Mouse (Mus musculus) left cerebral cortex, postnatal 14 days (tissue): ENCODE measurements around the gene Enox1. TPM values are rescaled to one million over a fixed set of nuclear protein-coding genes. Genes with fewer than 3 reads are reported as not detected.
A peak's percentile ranks its signal among the peaks of the same experiment; 100 is the strongest.

Experiments
- DNase-seq, 2 experiments: peaks; one replicate each; pipeline ENCODE4 v3.0.0; 2021 to 2022; ENCODE audit warnings: low spot score in 2 of 2, mixed read lengths in 1 of 2
- intact Hi-C: fragments of 180-260 bp; cut with DNase I; formaldehyde crosslinking; loops from one replicate; pipeline ENCODE4 v1.15.1; 2025
- total RNA-seq, 2 experiments: library from RNA; stranded (reverse); gene quantifications; 2 replicates each; pipeline ENCODE4 v1.2.3; 2021

Enox1 gene
- total RNA-seq, 2 experiments from 2014 or later, result 50.6 to 51.7 TPM

DNA sequence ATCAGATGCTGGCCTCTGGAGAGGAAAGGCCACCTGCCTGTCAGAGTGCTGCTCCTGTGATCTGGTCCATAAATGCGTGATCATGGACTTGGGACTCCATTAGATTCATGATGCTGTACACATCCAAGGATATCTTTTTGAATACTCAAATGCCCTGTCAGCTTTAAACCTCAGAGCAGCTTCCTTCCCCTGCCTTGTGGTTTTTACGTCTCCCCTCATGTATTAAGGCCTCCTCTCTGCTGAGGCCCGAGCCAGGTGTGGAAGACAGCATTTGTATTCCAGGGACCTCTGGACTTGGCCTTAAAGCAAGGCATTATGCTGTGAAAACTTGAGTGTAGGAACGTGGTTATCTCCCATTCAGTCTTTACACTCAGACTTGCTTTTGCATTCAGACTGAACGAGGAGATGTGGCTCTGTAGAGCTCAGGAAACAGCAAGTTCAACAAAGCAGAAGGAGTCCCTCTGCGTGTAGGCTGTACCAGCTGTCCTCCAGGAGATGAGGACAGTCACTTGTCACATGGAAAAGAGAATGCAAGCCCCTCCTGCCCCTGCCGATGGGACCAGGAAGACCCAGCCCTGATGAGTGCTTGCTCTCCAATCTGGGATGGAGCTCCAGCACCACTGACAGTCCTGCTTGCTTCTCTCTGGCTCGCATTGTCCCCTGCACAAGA is 252.8 kb downstream of the Enox1 start:
- DNase-seq, result no peak
- intact Hi-C loops, result no loop called here

DNA sequence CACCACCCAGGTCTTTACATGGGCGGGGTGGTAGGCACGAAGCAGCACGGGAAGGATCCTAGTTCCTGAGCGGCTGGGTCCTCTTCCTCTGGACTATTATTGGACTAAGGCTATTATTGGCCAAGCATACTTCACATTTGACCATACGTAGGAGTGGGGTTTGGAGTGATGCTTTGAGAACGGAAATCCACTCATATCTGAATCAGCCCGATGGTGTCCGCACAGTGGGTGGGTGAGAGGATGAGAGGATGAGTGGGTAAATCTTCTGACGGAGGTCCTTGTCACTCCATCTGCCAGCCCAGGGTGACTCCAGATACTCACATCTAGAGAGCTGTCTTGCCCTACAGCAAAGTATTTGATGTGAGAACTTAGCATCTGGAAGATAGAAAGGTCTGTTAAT is 253.8 kb downstream of the Enox1 start:
- intact Hi-C loops, result no loop called here
- DNase-seq, result no peak

DNA sequence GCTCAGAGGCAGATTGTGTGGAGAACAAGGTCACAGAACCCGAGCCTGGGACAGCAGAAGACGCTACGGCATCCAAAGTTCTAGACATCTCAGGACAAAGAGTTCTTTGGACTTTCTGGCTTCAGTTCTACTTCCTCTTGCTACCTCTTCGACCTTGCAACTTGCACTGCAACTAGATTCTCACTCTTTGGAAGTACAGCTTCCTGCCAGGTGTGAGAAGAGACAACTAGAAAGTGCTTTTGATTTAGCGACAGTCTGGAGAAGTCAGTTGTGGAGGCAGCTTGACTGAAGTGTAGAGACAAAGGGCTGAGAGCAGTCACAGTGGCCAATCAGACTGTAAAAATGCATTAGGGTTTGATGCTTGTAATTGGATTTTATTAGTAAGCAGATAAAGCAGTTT is 256.5 kb downstream of the Enox1 start:
- intact Hi-C loops, result no loop called here

DNA sequence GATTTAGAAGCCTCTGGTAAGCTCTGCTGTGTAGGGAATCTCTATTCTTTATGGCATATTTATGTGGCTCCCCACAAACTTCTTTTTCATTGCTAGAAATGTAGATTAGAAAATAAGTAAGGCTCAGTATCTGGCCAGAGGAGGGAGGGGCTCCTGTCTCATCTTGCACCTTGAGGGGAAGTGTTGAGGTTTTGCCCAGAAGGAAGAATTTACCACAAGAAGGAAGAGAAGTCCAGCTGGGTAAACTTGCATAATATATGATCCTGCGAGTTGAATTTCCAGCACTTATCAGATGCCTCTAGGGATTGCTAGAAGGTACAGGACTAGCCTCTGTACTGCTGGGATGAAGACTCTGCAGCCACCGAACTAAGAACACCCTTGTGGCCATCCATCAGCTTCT is 259.8 kb downstream of the Enox1 start:
- intact Hi-C loops, result no loop called here
- no peak for DNase-seq

More for the DNA sequence above, 256.5 kb downstream of the Enox1 start:
- no peak for DNase-seq

DNA sequence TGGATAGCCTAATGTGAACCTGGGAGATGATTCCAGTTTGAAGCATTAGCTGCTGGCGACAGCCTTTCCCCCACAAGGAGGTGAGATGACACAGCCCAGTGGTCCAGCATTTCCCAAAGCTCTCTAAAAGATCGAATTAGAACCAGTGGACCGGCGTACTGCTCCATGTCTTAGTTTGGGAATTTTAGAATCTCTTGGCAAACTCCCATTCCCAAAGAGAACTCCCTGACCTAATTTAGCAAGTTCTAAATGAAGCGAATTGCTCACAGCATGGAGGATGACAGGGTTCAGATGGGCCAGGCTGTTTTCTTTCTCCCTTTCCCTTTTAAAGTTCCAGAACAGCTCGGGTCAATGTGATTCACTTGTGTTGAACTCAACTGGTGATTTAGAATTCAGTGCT is 264.5 kb downstream of the Enox1 start:
- no peak for DNase-seq
- intact Hi-C loops, result no loop called here

DNA sequence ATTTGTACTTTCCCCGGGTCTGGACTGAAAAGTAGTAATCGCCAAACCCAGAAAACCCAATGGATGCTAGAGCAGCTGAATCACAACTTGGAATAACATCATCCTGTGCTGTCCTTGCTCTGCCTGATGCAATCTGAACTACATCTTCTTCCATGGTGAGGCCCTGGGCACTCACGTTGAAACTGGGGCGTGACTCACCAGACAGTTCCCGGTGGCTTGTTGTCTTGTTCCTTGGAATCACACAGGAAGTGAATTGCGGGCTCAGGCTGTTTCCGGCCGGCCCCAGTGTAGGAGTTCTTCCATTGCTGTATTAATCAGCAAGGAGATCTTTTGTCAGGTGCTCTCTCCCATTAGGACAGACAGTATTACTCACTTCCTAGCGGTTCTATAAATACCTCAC is 266.6 kb downstream of the Enox1 start:
- DNase-seq, result no peak
- intact Hi-C loops, result no loop called here

DNA sequence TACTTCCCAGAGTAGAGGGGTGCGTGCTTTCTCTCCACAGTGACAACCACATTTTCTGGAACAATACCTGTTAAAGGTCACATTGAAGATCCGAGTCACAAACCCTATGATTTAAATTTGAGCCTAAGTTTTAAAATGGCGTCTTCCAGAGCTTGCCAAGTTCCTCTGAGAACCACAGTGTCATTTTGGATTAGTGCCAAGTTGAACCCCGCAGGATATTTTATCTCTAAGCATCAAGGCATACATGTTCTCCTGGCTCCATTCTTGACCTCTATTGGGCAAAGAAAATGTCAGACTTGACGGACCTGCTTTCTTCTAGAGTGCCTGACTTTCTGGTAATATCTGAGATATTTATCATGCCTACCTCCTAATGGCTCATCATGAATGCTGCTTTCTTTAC is 282.9 kb downstream of the Enox1 start:
- intact Hi-C loops, result no loop called here

DNA sequence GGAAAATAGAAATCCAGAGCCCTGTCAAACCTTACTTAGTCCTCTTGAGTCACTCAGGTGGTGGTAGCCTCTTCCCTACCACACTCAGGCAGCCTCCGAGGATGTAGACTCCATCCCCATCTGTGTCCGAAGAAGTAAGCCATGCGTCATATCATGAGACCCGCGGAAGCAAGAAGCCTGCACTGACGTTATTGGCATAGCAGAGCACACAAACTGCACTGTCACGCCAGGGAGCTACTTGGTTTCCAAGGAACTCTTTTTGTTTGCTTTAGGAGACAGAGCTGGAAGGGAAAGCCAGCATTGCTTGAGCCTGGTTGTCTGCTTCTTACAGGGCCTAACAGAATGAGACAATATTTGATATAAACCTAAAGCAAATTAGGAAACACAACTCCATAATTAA is 284.2 kb downstream of the Enox1 start:
- intact Hi-C loops, result no loop called here
- DNase-seq, result peak in 1 of 2 experiments; percentile 34

More for the DNA sequence above, 282.9 kb downstream of the Enox1 start:
- DNase-seq, result no peak

DNA sequence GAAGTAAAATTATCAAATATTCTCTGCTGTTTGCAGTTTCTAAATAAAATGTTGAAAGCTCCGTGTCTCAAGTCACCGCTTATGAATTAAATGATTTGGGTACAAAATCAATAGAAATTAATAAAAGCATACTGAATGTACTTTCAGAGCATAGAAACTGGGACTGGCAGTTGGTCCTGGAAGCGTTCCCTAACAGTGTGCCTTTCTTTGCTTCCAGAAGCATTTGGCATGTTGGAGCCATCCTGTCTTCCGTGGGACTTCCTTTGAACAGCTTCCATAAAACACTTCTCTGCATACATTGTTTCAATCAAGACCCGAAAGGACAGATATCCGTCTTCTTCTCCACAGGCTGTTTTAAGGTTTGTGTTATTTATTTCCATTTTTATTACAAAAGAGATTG is 285.0 kb downstream of the Enox1 start:
- intact Hi-C loops, result no loop called here
- no peak for DNase-seq

DNA sequence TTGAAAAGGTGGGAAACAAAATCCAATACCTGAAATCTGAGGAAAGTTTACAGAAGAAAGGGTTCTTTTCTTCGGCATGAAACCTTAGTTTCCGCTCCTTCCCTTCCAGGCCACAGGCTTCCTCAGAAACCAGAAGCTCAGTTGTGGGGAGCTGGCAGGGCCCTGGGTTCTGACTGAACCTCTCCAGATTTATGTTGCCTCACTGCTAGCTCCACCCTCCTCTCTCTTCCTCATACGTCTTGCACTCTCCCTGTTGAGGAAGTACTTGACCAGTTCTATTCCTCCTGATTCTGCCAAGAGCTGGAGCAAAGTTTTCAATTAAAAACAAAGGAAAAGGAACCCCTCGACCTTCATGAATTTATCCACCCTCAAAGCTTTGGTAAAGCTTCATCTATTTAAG is 291.4 kb downstream of the Enox1 start:
- no peak for DNase-seq
- intact Hi-C loops, result no loop called here

DNA sequence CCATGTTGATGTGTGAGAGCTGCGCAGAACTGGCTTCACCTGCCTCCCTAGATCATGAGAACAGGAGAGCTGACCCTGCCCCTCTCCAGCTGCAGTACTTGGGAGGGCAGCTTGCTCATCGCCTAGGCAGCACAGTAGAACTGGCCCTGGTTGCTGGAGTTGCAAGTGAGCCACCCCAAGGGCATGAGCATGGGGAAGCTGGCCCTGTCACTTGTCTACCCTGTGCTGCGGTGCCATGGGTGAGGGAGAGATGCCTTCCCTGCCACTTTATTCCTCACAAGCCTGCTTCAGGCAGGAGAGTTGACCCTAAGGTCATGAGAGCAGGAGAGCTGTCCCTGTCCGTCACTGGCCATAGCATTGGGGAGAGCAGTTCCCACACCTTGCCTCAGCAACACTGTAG is 295.4 kb downstream of the Enox1 start:
- intact Hi-C loops, result no loop called here
- no peak for DNase-seq

DNA sequence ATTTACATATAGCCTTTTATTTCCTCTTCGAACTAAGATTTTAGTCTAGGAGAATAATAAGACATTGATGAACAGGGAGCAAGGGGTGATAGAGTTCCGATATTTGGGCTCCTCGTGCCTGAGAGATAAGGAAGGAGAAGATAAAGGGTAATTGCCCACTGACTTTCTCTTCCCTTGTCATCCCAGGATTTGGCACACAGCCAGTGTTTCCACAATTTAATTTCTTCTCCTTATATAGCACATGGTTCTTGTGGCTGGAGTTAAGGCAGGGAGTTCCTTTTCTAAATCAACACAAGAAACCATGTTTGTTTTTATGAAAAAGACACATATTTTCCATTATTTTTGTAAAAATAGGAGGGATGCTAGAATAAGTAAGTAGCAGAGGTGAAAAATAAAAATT is 299.5 kb downstream of the Enox1 start:
- intact Hi-C loops, result no loop called here
- no peak for DNase-seq

DNA sequence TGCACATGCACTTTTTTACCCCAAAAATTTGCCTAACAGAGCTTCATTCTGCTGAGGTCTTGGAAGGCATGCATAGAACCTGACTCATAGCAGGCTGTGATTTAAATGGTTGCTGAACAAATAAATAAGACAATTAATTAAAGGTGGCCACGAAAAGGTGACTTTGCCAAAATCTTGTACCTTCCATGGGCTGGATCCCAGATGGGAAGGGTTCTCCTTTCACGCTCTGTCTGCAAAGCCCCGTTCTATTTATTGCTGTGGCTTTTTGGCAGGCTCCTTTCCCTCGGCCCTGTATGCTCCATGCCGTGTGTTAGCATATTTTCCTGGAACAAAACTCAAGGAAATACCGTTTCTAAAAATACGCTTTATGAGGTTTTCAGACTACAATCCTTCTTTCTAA is 300.3 kb downstream of the Enox1 start:
- DNase-seq, result no peak
- intact Hi-C loops, result no loop called here

DNA sequence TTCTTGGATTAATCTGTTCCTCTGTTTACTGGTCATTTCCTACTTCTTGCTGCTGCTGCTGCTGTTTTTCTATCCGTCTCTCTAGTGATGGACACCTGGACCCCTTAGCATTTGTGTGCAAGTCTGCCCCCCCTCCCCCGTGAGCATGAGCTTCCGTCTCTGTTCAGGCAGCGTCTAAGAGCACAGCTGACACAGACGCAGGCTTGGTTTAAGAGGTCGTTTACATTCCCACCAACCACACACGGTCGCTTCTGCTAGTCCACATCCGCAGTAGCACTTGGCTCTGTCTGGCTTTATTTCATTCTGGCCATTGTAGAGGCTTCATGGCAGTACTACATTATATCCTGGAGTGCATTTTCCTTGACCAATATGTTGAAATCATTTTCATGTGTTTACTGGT is 301.7 kb downstream of the Enox1 start:
- DNase-seq, result no peak
- intact Hi-C loops, result no loop called here

DNA sequence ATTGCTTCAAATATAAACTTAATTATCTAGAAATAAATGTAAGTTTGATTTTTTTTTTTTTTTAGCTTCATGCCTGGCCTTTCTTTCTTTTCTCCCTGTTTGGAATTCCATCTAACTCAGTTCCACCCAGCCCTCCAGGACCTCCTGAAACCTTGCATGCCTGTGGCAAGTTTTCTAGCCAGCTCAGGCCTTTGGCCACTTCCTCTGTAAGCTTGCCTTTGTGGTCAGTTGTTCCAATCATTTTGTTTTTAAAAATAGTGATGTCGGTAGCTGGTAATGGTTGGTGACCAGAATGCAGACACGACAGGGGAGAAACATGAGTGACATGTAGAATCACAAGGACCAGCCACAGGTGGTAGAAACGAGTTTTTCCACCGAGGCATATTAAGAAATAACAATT is 307.4 kb downstream of the Enox1 start:
- intact Hi-C loops, result no loop called here
- DNase-seq, result no peak

DNA sequence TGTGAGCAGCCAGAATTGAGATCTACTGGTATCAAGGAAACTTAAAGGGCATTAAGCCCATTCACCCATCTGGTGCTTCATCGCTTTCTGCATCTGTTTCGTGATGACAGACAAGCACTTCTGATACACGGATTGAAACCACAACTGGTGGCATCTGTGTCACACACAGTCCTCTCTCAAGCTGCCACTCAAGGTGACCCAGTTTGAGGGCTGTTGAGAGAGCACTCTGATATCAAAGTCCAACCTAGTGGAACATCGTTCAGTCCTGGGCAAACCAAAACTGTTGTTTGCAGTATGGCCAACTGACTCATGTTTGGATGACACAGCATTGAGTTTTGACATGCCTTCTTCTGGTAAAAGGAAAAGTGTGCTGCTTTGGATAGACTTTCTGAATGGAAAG is 308.2 kb downstream of the Enox1 start:
- intact Hi-C loops, result no loop called here
- DNase-seq, result no peak

DNA sequence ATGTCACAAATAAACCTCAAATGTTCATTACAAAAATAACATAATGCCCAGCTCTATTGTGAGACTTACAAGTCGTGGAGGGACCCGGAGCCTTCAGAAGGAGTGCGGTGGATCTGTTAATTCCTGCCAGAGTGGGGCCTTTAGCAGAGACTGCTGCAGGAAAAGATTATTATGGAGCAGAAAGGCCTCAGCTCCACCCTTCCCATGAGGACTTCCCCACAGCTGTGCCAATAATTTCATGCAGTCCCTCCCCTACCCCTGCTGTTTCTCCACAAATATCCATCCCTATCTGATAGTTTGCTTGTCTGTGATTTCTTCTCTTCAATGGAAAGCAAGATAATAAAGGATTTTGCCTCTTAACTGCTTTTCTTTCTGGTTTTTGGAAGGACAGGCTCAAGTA is 314.0 kb downstream of the Enox1 start:
- no peak for DNase-seq
- intact Hi-C loops, result no loop called here

DNA sequence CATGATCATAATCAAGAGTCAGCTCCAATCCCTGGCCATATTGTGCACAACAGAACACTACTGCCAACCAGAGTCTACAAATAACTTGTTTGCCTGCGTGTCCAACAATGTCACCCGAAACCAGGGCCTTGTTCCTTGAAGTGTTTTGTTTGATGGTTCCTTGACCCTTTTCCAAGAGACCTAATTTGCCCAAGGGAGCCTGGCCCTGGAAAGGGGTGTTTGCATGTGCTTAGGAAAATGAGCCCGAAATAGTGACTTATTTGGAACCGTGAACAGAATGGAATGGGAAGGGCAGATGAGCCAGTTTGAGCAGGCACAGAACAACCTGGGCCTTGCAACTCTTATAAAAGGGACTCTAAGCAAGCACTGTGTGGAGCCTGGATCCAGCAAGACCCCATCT is 316.9 kb downstream of the Enox1 start:
- intact Hi-C loops, result no loop called here
- no peak for DNase-seq

DNA sequence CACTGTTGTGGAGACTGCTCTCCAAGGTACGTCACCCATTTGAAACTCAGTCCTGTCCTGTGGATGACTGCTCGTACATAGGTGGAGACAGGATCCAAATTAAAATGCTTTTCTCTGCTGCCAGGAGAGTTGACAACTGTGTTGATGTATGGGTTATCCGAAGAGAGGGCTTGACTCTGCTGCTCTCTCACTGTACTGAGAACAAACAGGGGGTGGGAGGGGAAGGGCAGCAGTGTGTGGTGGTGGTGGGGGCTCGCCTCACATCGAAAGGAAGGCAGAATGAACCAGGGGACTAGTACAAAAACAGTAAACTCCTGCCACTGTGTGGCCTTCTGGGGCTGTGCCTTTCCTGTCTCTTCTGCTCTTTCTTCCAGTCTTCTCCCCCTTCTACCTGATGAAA is 317.5 kb downstream of the Enox1 start:
- DNase-seq, result no peak
- intact Hi-C loops, result no loop called here

DNA sequence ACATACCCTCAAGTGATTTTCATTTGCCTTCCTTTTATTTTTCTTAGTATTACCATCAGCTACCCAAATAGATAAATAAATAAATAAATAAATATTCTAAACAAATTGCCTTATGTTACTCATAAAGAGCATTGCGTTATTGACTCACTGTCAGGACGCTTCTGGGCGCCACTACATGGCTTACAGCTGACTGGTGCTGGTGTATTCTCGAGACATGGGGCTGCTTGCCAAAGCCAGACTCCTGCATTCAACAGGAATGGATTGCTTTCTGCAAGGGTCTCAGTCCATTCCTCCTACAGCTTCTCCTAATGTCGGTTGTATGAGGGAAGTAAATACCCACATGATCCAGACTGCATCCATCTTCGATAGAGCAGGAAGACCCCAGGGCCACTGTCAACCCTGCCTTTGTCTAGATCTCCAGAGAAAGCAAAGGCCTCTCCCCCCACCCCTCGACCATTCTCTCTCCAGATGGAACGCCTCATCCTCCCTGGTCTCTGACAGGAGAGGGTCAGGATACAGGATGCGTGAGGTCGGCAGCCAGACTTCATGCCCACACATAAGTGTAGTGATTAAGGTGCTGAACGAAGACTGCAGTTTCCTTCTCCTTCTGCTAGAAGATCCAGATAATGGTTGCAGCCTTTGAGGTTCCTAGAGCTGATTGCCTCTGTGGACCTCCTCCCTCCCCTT is 318.7 kb downstream of the Enox1 start:
- DNase-seq, result no peak
- intact Hi-C loops, result no loop called here

DNA sequence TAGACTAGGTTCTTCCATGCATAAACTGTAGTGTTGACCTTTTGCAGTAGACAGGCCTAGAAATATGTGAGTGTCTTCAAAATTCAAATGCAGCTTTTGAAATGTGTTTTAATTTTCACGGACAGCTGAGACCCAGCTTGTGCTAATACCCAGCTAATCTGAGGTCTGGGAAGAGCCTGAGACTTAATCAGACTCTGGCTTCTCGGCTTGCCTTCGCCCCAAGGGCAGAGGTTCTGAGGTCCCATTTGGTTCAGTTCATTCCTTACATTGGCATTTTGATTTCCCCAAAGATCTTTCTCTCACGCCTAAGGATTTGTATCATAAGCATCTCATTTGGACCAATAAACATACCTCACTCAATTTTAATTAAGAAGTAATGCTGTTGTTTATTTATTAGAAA is 321.1 kb downstream of the Enox1 start:
- intact Hi-C loops, result no loop called here
- no peak for DNase-seq

DNA sequence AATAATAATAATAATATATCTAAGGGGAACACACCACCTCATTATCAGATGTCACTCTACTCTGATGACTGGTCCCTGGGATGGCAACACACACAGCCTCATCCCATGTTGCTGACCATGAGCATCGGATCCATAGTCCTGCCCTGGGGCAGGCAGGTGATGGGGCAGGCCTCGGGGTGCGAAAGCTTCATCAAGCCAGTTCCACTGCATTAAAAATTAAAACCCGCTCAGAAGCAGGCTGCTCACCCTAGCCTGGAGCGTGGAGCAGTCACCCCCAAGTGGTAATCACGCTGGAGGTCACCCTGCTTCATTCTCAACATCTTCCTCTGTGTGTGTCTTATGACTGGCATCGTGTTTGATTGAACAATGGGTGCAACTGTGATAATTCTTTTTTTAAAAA is 321.6 kb downstream of the Enox1 start:
- intact Hi-C loops, result no loop called here

More for the DNA sequence above, 321.6 kb downstream of the Enox1 start:
- no peak for DNase-seq
